Mouse (Mus musculus) MEL (cell line): ENCODE data around the gene Tm2d3. TPM values are rescaled to one million over a fixed set of nuclear protein-coding genes. Genes with fewer than 3 reads are reported as not detected.

Source experiments
- DNase-seq: peaks from one replicate; pipeline ENCODE4 v3.0.0; 2011; ENCODE audit warnings: low read depth, low spot score
- H3K27ac ChIP-seq: 2 replicates; pipeline ENCODE4 v1.5.1; 2012; ENCODE audit warnings: low read depth, mild to moderate bottlenecking, control low read depth, low read length, moderate library complexity; ENCODE audit not compliant: control insufficient read depth
- H3K27me3 ChIP-seq, 2 experiments: fragments of 150-350 bp in 1 of 2; sonication (generic) in 1 of 2; 2 replicates each; pipeline ENCODE4 v1.6.1; 2012; ENCODE audit warnings: low read length in 2 of 2, mild to moderate bottlenecking in 2 of 2, improper control_type of control experiment in 1 of 2, moderate library complexity in 1 of 2; ENCODE audit not compliant: insufficient read depth in 2 of 2, control insufficient read depth in 1 of 2
- H3K36me3 ChIP-seq, 2 experiments: 2 replicates each; pipeline ENCODE4 v1.6.1; 2012 to 2014; ENCODE audit warnings: low read length in 2 of 2, improper control_type of control experiment in 1 of 2, inconsistent platforms in 1 of 2, mild to moderate bottlenecking in 1 of 2; ENCODE audit not compliant: insufficient read depth in 2 of 2, control insufficient read depth in 1 of 2
- H3K4me1 ChIP-seq, 2 experiments: fragments of 150-350 bp in 1 of 2; sonication (generic) in 1 of 2; 2 replicates each; pipeline ENCODE4 v1.6.1; 2012; ENCODE audit warnings: low read length in 2 of 2, improper control_type of control experiment in 1 of 2, mild to moderate bottlenecking in 1 of 2; ENCODE audit not compliant: insufficient read depth in 2 of 2, control insufficient read depth in 1 of 2
- H3K4me3 ChIP-seq, 2 experiments: fragments of 150-350 bp in 1 of 2; sonication (generic) in 1 of 2; 2 replicates each; pipeline ENCODE4 v1.5.1; 2012; ENCODE audit warnings: low read depth in 2 of 2, low read length in 2 of 2, mild to moderate bottlenecking in 2 of 2, moderate library complexity in 2 of 2, control low read depth in 1 of 2, improper control_type of control experiment in 1 of 2; ENCODE audit not compliant: control insufficient read depth in 1 of 2, insufficient read depth in 1 of 2
- H3K79me2 ChIP-seq: 2 replicates; pipeline ENCODE4 v1.6.1; 2012; ENCODE audit warnings: mild to moderate bottlenecking, low read length, moderate library complexity; ENCODE audit not compliant: control insufficient read depth, poor library complexity, insufficient read depth
- H3K9ac ChIP-seq: 2 replicates; pipeline ENCODE4 v1.6.1; 2012; ENCODE audit warnings: low read depth, mild to moderate bottlenecking, control low read depth, low read length, moderate library complexity; ENCODE audit not compliant: control insufficient read depth, poor library complexity, severe bottlenecking
- H3K9me3 ChIP-seq: fragments of 150-350 bp; sonication (generic); replicated peaks from 2 replicates; pipeline ENCODE4 v1.6.1; 2012; ENCODE audit warnings: mild to moderate bottlenecking, low read length, improper control_type of control experiment, moderate library complexity; ENCODE audit not compliant: insufficient read depth
- CHD1 ChIP-seq: IDR thresholded peaks from 2 replicates; pipeline ENCODE4 v1.6.1; 2012; ENCODE audit warnings: low read depth, mild to moderate bottlenecking, inconsistent platforms, low read length, improper control_type of control experiment
- CTCF ChIP-seq, 3 experiments: IDR thresholded peaks in 2 of 3; conservative IDR thresholded peaks in 1 of 3; 2 replicates each; pipeline ENCODE4 v1.5.1; 2011 to 2012; ENCODE audit warnings: low read length in 3 of 3, low read depth in 2 of 3, mild to moderate bottlenecking in 2 of 3, improper control_type of control experiment in 1 of 3, inconsistent platforms in 1 of 3, mixed read lengths in 1 of 3, moderate library complexity in 1 of 3; ENCODE audit not compliant: control insufficient read depth in 1 of 3, insufficient read depth in 1 of 3, poor library complexity in 1 of 3, severe bottlenecking in 1 of 3
- ELF1 ChIP-seq: IDR thresholded peaks from 2 replicates; pipeline ENCODE4 v1.6.1; 2014; ENCODE audit warnings: low read depth, mild to moderate bottlenecking, inconsistent platforms, low read length, improper control_type of control experiment, moderate library complexity
- EP300 ChIP-seq, 2 experiments: IDR thresholded peaks; 2 replicates each; pipeline ENCODE4 v1.6.1; 2011; ENCODE audit warnings: improper control_type of control experiment in 2 of 2, low read length in 2 of 2, low read depth in 1 of 2, mild to moderate bottlenecking in 1 of 2
- ETS1 ChIP-seq: IDR thresholded peaks from 2 replicates; pipeline ENCODE4 v1.6.1; 2012; ENCODE audit warnings: low read depth, mild to moderate bottlenecking, inconsistent platforms, low read length, improper control_type of control experiment, moderate library complexity
- GATA1 ChIP-seq: IDR thresholded peaks from 2 replicates; pipeline ENCODE4 v1.6.1; 2011; ENCODE audit warnings: low read depth, low read length, improper control_type of control experiment
- HCFC1 ChIP-seq: IDR thresholded peaks from 2 replicates; pipeline ENCODE4 v1.6.1; 2012; ENCODE audit warnings: low read depth, mild to moderate bottlenecking, inconsistent platforms, low read length, improper control_type of control experiment, moderate library complexity
- JUND ChIP-seq: IDR thresholded peaks from 2 replicates; pipeline ENCODE4 v1.6.1; 2011; ENCODE audit warnings: low read depth, mild to moderate bottlenecking, improper control_type of control experiment, low read length
- KAT2A ChIP-seq: conservative IDR thresholded peaks from 2 replicates; pipeline ENCODE4 v1.6.1; 2012; ENCODE audit warnings: low read depth, low read length, improper control_type of control experiment, inconsistent platforms
- MAFK ChIP-seq: IDR thresholded peaks from 2 replicates; pipeline ENCODE4 v1.6.1; 2011; ENCODE audit warnings: low read depth, mild to moderate bottlenecking, low read length, improper control_type of control experiment, borderline replicate concordance
- MAX ChIP-seq: IDR thresholded peaks from 2 replicates; pipeline ENCODE4 v1.6.1; 2011; ENCODE audit warnings: low read length, improper control_type of control experiment
- MAZ ChIP-seq: IDR thresholded peaks from 2 replicates; pipeline ENCODE4 v1.6.1; 2012; ENCODE audit warnings: low read depth, mild to moderate bottlenecking, inconsistent platforms, low read length, improper control_type of control experiment
- MEF2A ChIP-seq: IDR thresholded peaks from 2 replicates; pipeline ENCODE4 v1.6.1; 2014; ENCODE audit warnings: low read depth, mild to moderate bottlenecking, inconsistent platforms, low read length, improper control_type of control experiment; ENCODE audit not compliant: poor library complexity, insufficient replicate concordance, severe bottlenecking; ENCODE audit errors: extremely low read depth
- MXI1 ChIP-seq: IDR thresholded peaks from 2 replicates; pipeline ENCODE4 v1.6.1; 2011; ENCODE audit warnings: mild to moderate bottlenecking, low read depth, low read length, improper control_type of control experiment
- MYC ChIP-seq: IDR thresholded peaks from 2 replicates; pipeline ENCODE4 v1.6.1; 2011; ENCODE audit warnings: low read depth, mild to moderate bottlenecking, low read length, improper control_type of control experiment, moderate library complexity
- NELFE ChIP-seq: IDR thresholded peaks from 2 replicates; pipeline ENCODE4 v1.6.1; 2011; ENCODE audit warnings: low read depth, low read length, improper control_type of control experiment
- NRF1 ChIP-seq: IDR thresholded peaks from 2 replicates; pipeline ENCODE4 v1.6.1; 2014; ENCODE audit warnings: low read depth, mild to moderate bottlenecking, inconsistent platforms, low read length, improper control_type of control experiment, moderate library complexity; ENCODE audit not compliant: poor library complexity, insufficient read depth, severe bottlenecking
- POLR2AphosphoS5 ChIP-seq: IDR thresholded peaks from 2 replicates; pipeline ENCODE4 v1.6.1; 2012; ENCODE audit warnings: low read depth, borderline replicate concordance, mild to moderate bottlenecking, inconsistent platforms, low read length, moderate library complexity, mixed read lengths
- RAD21 ChIP-seq: IDR thresholded peaks from 2 replicates; pipeline ENCODE4 v1.6.1; 2011; ENCODE audit warnings: mild to moderate bottlenecking, low read depth, low read length, improper control_type of control experiment
- RCOR1 ChIP-seq: IDR thresholded peaks from 2 replicates; pipeline ENCODE4 v1.6.1; 2012; ENCODE audit warnings: low read depth, mild to moderate bottlenecking, inconsistent platforms, low read length, improper control_type of control experiment
- SIN3A ChIP-seq: IDR thresholded peaks from 2 replicates; pipeline ENCODE4 v1.6.1; 2012; ENCODE audit warnings: low read length, improper control_type of control experiment, inconsistent platforms
- SMC3 ChIP-seq: IDR thresholded peaks from 2 replicates; pipeline ENCODE4 v1.6.1; 2011; ENCODE audit warnings: low read depth, low read length, improper control_type of control experiment
- TAL1 ChIP-seq: IDR thresholded peaks from 2 replicates; pipeline ENCODE4 v1.6.1; 2012; ENCODE audit warnings: mild to moderate bottlenecking, inconsistent platforms, low read length, moderate library complexity, mixed read lengths
- TBP ChIP-seq: IDR thresholded peaks from 2 replicates; pipeline ENCODE4 v1.8.0; 2011; ENCODE audit warnings: low read depth, low read length, improper control_type of control experiment
- UBTF ChIP-seq: IDR thresholded peaks from 2 replicates; pipeline ENCODE4 v1.6.1; 2012; ENCODE audit warnings: low read depth, mild to moderate bottlenecking, inconsistent platforms, low read length, improper control_type of control experiment, moderate library complexity, borderline replicate concordance; ENCODE audit not compliant: insufficient read depth
- USF1 ChIP-seq: IDR thresholded peaks from 2 replicates; pipeline ENCODE4 v1.6.1; 2014; ENCODE audit warnings: low read depth, mild to moderate bottlenecking, inconsistent platforms, low read length, improper control_type of control experiment, moderate library complexity
- ZC3H11A ChIP-seq: IDR thresholded peaks from 2 replicates; pipeline ENCODE4 v1.6.1; 2012; ENCODE audit warnings: low read depth, mild to moderate bottlenecking, inconsistent platforms, low read length, improper control_type of control experiment
- ZKSCAN1 ChIP-seq: IDR thresholded peaks from 2 replicates; pipeline ENCODE4 v1.6.1; 2012; ENCODE audit warnings: low read depth, mild to moderate bottlenecking, inconsistent platforms, low read length, improper control_type of control experiment, moderate library complexity
- ZMIZ1 ChIP-seq: IDR thresholded peaks from 2 replicates; pipeline ENCODE4 v1.6.1; 2012; ENCODE audit warnings: low read depth, mild to moderate bottlenecking, inconsistent platforms, low read length, improper control_type of control experiment, moderate library complexity
- ZNF384 ChIP-seq: IDR thresholded peaks from 2 replicates; pipeline ENCODE4 v1.6.1; 2012; ENCODE audit warnings: low read depth, mild to moderate bottlenecking, inconsistent platforms, low read length, improper control_type of control experiment
- polyA plus RNA-seq, 2 experiments: library from polyadenylated mRNA; stranded (reverse) in 1 of 2; unstranded in 1 of 2; fragments of >175 nt in 1 of 2; fragments of >200 nt in 1 of 2; gene quantifications; 2 replicates each; pipeline versions ENCODE4 v1.2.1 to v1.2.4; 2012; ENCODE audit warnings: low replicate concordance in 2 of 2, low read depth in 1 of 2; ENCODE audit not compliant: insufficient read length in 2 of 2, insufficient read depth in 1 of 2, missing spikeins in 1 of 2
- total RNA-seq: library from RNA; depleted of rRNA; stranded (reverse); fragments of 300-350 nt; gene quantifications from 2 replicates; pipeline ENCODE4 v1.2.3, GENCODE M21; 2012

The Tm2d3 gene
- total and polyA plus RNA-seq, 3 experiments, result 50.3 to 52.0 TPM; not detected in 1

DNA sequence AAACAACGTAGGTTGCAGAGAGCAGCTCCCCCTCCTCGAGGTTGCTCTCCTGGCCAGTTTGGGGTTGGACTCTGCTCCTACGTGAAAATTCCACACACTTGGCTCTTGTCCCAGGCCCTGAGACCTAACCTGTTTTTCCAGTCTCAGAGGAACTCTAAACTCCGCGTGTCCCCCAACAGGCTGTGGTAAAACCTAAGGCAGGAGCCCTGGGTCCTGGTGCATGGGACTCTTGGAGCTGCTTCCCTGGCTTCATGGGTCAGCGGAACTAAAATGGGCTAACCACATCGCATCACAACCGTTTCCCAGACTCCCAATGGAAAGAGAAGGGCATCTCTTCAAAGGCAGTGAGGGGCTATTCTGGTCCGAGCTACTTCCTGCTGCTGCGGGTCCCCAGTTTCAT, 1.9 kb downstream of the Tm2d3 start:
- H3K4me1 ChIP-seq, result peaks cover 0 to 6% of the 10 kb centered on the region in 2 experiments; a peak in 2 of 4 replicates
- H3K27ac ChIP-seq, result no peak overlapping the region
- no peaks in the 10 kb centered on the region for H3K27me3 ChIP-seq
- DNase-seq, result peak; percentile 6
- peak overlapping the region; percentile 68 for H3K9ac ChIP-seq
- H3K4me3 ChIP-seq, result peak overlapping the region; percentile 79 to 97
- H3K9me3 ChIP-seq, result no peaks in the 10 kb centered on the region
- peaks cover 9% of the 10 kb centered on the region for H3K79me2 ChIP-seq
- no peak for TF ChIP-seq HCFC1
- no peak for TF ChIP-seq TBP
- no peak for TF ChIP-seq CTCF (IDR thresholded peaks at IDR 0.05 in 2 of 3, conservative IDR thresholded peaks at IDR 0.05 in 1 of 3; ENCODE audit: control insufficient read depth in 1 of 3, insufficient read depth in 1 of 3, low read depth in 2 of 3, low read length in 3 of 3, poor library complexity in 1 of 3, severe bottlenecking in 1 of 3)
- no peak for TF ChIP-seq RAD21
- peaks cover 0 to 4% of the 10 kb centered on the region in 2 experiments; a peak in 3 of 4 replicates for H3K36me3 ChIP-seq

- Histone ChIP-seq H3K4me3 (peak overlapping the region; percentile 97), H3K9ac (peak overlapping the region; percentile 88), H3K79me2 (peaks cover 9% of the 10 kb centered on the region), H3K27me3 (no peaks in the 10 kb centered on the region), H3K36me3 (peaks cover 0 to 4% of the 10 kb centered on the region in 2 experiments; a peak in 3 of 4 replicates), H3K9me3 (no peaks in the 10 kb centered on the region), H3K4me1 (peaks cover 0 to 6% of the 10 kb centered on the region in 2 experiments; a peak in 2 of 4 replicates), H3K27ac (peak overlapping the region; percentile 41)
- DNase-seq, result peak; percentile 85
- TF ChIP-seq ZMIZ1 (peak; percentile 51), CHD1 (no peak), RCOR1 (no peak), SMC3 (no peak), RAD21 (no peak), MAZ (peak; percentile 32; the same call in 1 of the 2 replicates), GATA1 (no peak), ETS1 (no peak), EP300 (IDR thresholded peaks at IDR 0.05; ENCODE audit: low read depth in 1 of 2, low read length in 2 of 2) (no peak), ELF1 (peak; percentile 81), MEF2A (no peak), ZC3H11A (no peak), UBTF (no peak), USF1 (no peak), HCFC1 (peak; percentile 66), MAX (peak; percentile 31; the same call in 1 of the 2 replicates), ZNF384 (no peak), JUND (no peak), MYC (no peak), MXI1 (peak; percentile 72), NRF1 (peak; percentile 80), TBP (no peak), ZKSCAN1 (no peak), TAL1 (no peak), SIN3A (peak; percentile 18), KAT2A (no peak), POLR2AphosphoS5 (no peak), CTCF (IDR thresholded peaks at IDR 0.05 in 2 of 3, conservative IDR thresholded peaks at IDR 0.05 in 1 of 3; ENCODE audit: control insufficient read depth in 1 of 3, insufficient read depth in 1 of 3, low read depth in 2 of 3, low read length in 3 of 3, poor library complexity in 1 of 3, severe bottlenecking in 1 of 3) (no peak), NELFE (peak; percentile 82), MAFK (no peak)
Observed at GRCm38 (mm10) chr7:65693301-65693821, 2.4 kb downstream of the Tm2d3 start.
